Mouse (Mus musculus) Muller cell, postnatal 12 days (primary cell): ENCODE data around the gene Col25a1.

Experiments
- DNase-seq: peaks from one replicate; pipeline ENCODE4 v3.0.0-alpha.2; 2015; ENCODE audit errors: inconsistent ontology term

Col25a1 gene

DNA sequence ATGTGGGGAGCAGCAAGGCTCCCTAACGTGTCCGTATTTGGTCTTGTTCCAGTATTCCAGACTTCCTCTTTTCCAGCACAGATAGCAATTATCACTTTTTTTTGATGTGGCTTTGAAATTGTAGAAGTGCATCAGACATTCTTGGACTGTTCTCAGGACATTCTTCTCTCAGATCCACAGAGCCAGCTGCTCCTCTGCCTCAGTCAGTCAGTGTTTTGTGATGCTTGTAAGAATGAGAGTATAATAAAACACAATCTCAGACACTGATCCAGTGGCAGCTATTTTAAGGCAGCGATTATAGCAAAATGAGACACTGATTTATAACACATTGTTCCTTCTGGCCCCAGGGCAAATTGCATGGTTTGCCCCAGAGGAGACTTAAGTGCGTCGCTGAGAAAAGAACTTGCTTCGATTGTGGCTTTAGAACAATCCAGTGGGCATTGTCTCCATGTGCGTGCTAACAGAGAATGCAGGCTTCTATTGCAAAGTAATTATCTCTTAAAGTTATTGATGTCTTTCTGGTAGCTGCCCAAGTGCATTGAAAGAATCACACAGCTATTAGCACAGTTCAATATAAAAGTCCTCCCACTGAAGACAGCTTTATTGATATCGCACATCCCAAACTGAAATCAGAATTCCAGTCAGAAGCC, 111.5 kb downstream of the Col25a1 start:
- peak; percentile 76 for DNase-seq

DNA sequence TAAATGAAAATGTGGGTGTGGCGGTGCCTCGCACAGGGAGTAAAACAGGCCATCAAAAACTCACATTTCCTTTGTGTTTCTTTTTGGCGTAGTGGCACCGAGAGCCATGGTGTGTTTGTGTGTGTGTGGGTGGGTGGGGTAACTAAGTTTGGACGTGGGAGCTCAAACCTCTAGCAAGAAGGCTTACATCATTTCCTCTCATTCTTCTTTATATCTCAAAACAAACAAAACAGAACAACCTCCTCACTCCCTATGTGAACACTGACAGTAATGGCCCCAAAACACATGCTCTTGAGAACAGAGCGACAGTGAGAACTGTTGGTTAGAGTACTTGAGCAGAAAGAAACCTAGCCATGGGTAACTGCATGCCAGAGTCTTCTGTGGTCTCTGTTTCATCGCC, 121.1 kb downstream of the Col25a1 start:
- DNase-seq, result no peak

DNA sequence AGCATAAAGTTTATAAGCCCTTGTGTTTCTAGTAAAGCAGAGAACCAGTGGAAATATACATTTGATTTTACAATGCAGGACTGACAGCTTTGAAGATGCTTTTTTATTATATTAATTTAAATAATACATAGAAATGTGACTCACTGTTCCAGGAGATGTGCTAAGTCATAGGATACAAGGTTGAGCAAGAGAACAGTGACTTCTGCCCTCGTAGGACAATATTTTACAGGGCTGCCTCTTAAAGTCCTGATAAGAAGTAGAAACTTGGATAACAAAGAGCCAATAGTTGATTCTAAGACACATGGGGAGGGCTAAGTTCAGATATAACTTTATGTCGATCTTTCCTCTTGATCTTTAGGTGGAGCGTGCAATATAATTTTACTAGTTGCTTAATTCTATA, 124.8 kb downstream of the Col25a1 start:
- no peak for DNase-seq

DNA sequence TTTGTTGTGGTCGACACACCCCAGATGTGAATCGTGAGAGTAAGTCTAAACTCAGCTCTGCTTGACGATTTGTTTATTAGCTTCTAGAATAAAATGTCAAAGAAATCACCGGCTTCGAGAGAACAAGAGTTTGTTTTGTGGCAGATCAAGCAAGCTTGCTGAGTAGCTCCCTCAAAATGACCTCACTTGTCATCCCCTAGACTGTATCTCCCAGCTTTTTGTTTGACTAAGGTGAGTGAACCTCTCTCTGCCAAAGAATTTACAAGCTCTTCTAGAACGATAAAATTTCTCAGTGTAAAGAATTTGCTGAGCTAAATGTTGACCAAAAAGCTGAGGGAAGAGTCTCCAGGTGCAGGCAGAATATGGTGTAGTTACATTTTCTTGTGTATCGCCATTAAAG, 125.3 kb downstream of the Col25a1 start:
- DNase-seq, result no peak

DNA sequence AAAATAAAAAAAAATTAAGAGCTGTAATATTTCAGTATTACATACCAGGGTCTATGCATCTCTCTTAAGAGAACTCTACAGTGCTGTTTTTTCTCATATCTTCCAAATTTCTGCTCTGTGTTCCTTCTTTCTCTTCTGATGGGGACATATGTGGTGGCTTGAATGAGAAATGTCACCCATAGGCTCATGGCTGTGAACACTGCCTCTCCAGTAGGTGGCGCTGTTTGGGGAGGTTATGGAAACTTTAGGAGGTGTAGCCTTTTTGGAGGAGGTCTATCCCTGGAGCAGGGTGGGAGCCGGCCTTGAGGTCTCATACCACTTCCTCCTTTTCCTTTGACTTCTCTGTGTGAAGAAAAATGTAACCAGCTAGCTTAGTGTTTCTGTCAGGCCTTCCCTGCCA, 128.4 kb downstream of the Col25a1 start:
- no peak for DNase-seq

DNA sequence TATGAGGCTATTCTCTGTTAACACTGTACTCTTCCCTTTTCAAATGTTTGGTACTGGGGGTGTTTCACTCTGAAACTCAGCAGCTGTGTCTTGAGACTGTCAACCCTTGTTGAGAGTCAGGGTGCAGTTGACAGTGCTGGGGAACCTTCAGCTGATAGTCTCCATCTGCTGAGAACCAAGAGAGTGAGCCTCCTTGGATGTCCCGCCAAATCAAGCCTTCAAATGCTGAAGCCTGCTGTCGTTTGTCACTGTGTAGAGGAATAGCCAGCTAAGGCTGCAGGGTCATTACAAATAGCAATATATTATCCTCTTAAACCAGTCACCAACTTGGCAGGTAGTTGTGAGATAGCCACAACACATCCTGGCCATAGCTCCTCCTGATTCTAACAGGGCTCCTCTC, 129.0 kb downstream of the Col25a1 start:
- DNase-seq, result no peak

DNA sequence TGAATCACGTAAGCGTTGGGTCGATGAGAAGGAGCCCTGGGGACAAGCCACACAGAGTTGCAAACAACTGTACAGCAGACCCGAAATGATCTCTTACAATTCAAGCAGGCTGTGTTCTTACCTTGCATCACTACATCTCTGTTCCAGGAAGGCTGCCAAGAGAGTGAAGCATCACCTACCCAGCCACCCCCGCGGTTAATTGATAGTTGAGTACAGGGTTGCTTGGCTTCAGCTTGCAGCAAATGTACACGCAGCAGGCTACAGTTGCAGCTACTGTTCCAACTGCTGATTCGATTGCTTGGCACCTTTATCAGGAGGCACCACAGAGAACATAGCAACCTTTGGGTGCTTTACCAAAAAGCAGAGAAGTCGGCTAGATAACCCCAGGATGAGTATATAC, 133.8 kb downstream of the Col25a1 start:
- DNase-seq, result no peak

DNA sequence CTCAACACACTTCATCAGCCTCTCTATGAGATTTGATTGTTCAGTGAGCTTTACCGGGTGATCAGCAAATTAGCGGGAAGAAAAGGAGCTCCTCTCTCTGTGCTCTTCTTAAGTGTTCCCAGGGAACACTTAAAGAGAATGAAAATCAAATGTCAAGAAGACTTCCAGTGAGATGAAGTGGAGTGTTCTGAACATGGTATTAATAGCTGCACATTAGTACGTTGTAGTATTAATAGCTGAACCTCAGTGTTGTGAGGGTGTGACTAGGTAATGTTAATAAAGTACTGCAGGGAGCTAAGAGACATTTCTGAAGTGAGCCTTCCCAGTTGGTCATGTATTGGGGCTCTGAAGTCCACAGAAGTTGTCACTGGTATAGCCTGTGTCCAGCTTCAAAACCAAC, 139.2 kb downstream of the Col25a1 start:
- no peak for DNase-seq

DNA sequence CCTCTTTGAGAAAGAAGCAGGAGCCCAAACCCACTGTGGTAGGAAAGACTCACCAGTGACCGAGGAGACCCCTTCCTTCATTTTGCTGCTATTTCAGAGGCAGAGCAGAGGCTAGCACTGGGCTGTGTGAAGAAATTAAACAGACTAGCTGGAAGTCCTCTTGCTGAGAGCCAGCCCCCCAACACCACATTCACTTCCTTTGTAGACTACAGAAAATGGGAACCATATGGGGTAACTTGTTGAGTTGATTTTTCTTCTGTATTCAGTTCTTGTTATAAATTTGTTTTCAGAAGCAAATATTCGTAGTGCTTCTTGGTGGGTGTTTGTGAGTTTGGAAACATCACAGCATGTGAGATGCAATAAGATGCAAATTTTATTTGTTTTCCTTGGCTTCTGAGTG, 142.6 kb downstream of the Col25a1 start:
- DNase-seq, result no peak

DNA sequence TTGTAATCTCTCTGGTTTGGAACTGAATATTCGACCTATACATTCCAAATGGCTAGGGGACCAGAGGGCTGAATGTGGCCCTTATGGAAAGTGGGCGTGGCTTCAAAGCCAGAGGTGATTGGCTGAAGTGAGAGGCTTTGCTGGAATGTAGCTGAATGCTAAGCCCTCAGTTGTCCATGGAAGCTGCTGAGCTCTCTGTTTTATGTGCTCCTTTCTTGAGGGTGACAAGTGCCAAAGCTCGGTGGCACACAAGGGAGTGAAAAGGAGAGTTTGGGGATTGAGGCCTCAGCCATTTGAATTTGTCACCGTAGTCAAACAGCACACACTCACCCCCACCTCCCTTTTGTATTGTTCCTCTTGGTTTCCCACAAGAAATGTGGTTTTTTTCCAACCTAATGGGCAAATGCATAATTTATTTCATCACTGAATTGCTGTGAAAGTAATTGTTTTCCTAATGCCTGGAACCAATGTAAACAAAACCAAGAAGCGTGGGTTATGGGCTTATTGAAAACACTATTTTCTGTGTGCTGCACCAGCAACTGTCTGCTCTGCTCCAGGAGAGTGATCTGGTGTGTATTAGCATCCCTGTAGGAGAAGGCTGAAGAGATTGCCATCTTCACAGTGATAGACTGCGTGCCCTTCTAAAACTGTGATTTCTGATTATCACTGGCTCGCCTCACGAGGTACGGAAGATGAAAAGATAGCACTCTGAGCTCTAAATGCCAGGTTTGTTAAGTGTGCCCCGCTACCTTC, 147.2 kb downstream of the Col25a1 start:
- no peak for DNase-seq

DNA sequence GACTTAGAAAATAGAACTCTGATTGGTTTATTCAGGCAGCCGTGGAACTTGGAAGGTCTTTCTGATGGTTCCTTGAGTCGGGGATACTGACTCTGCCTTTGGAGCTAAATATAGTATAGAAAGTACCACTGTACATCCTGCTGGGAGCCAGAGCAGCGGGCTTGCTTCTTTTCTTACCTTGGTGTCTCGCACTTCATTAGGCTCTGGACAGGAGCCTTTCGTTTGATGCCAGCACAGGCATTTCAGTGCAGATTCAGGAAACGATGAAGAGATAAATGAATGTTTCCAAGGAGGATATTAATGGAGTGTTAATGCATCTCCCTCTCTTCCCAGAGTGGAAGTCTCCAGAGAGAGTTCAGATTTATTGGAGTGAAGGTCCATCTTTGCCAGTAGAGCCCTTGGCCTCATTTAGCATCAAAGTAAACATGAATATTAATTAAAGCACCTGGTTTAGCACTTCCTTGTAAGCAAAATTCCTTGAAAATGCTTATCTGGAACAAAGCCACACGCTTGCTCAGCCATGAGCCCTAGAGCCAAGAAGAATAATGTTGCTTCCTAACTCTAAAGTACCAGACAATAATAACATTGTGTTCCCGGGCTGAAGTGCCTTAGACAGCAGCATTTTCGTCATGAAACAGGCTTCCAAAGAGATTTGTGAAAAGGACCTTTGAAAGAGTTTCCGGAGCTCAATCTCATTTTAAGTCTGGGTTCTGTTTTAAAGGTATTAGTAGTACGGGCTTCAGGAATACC, 151.9 kb downstream of the Col25a1 start:
- DNase-seq, result peak; percentile 58

DNA sequence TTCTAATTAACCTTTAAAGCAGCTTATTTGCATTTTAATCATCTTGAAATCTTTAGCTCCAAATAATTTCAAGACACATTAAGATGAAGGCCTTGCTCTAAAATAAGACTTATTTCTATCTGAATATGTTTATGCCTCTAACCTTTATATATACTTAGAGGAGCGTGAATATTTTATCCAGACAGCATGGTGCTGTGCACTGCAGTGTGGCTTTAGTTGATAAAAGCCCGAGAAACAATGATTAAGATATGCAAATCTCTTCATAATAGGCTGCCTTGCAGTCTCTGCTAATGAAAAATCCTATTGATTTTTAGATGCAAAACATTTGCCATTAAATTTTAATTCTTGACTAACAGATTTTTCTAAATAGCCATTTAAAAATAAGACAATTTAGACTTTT, 156.8 kb downstream of the Col25a1 start:
- no peak for DNase-seq

DNA sequence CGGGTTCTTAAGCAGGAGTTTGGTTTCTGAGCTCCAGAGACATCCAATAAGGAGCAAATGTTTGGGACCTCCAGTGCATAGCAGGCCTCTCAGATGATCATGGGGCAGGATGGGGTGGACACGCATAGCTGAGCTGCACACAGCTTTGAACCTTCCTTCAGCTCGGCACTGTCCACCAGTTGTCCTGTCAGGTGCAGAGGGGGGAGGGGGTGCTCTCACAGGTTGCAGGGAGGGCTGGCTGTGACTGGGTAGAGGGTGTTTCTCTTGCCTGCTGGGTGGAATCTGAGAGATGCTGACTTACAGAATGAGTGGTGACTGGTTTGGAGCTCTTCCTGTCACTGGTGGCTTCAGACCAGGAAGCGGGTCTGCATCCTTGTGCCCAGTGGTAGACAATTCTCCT, 157.5 kb downstream of the Col25a1 start:
- no peak for DNase-seq

DNA sequence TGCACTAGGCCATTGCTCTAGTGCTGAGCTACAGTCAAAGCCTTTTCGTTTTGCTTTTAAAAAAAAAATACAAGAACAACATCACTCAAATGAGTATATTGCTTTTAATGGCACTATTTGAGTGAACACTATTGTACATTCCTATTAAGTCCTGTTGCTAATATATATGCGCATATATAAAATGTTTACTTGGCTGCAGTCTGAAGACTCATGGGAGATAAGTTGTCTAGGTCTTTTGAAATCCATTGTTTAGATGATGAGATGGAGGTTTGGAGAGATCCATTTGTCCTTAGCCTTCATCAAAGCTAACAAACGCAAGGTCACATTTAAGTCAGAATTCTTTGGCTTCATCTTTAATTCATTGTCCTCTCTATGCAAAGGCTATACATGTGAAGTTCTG, 157.9 kb downstream of the Col25a1 start:
- no peak for DNase-seq

DNA sequence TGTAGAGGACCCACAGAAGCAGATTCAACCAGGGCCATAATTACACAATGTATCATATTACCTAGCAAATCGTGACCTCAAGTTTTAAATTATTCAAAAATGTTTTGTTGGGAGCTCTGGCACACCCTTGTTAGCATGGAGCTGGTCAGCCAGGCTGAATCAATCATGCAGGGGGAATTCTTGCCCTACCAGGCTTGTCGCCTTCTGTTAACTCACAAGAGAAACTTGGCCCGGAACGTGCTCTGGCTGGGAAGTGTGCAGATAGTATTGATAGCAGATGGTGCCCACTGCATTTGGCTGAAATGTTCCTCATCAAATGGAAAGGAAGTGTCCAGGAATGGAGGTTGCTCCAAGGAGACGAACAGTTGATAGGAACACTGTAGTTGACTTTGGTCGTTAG, 158.9 kb downstream of the Col25a1 start:
- DNase-seq, result peak; percentile 88

DNA sequence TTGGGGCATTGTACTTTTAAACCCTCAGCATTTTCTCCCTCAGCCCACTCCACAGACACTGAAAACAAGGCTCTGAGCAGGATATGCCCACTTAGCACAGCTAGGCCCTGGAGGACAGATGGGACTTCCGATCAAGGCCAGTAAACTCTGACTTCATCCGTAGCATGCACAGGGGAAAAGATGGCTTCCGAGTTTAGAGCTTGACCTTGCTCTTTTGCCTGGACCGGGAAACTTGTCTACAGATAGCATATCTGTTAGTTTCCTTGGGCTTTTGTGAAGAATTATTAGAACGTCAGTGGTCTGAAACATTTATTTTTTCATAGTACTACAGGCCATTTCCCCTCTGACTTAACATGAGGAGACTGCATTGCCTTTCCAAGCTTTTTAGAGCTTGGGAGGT, 159.4 kb downstream of the Col25a1 start:
- no peak for DNase-seq

DNA sequence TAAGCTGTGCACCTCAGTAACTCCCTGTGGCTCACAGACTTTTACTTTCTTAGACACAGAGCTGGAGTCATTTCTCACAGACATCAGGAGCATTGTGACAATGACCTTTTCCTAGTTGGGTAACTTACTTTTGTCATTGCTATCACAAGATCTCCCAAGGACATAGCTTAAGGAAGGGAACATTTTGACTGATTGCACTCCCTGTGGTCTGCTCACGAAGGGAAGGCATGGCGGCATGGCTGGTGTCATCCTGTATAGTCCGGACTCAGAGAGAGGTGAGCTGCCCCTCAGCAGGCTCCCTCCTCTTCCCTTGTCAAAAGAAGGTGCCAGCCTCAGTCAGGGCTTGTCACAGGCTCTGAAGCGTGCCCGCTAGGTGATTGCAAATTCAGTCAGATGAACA, 160.6 kb downstream of the Col25a1 start:
- DNase-seq, result no peak

DNA sequence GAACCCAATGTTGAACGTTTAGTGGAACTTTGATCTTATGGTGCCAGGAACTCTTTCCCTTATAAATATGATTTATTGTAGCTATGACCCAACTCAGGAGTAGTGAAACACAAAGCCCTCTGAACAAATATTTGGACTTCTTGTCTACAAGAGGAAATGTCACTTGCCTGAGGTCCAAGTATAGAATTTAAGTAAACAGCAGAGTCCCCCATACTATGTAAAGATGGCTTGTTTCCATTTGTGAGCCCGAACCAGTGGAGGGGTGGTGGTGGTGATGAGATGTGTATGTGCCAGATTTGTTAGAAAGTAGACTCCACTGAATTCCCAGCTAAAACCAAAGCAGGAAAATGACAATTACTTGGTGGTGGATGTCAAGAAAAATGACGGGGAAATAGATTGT, 169.2 kb downstream of the Col25a1 start:
- no peak for DNase-seq

DNA sequence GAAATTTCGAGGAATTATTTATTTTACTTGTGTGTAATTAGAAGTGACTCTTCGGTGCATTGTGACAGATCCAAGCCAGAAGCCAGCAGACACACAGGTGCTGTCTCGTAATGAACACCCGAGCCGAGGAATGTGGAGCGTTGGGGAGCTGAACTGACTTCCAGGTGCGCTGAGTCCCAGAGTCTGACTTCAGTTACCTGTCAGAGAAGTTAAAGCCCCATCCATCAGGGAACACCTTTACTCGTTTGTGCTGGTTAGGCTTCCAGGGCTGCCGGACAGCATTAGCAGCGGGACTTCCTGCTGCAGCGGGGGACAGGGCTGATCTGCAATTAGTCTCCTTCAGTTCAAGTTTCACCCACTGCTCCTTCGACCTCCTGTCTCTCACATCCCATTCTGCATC, 172.3 kb downstream of the Col25a1 start:
- DNase-seq, result no peak

DNA sequence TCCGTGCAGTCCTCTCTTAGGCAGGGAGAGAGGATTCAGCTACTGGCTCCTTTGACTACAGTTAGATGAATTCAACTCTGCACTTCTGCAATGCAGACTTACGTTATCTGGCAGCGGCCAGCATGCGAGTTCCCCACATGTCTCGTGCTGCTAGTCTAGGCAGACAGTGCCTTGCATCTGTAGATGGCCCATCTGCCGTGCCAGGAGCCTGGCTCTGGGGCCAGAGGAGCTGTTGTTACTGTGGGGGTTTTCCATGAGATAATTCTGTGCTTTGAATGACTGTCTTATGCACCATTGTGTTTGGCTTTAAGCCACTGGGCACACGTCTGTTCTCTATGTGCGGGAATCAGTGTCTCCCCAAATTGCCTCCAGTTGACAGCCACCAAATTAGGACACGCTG, 173.5 kb downstream of the Col25a1 start:
- no peak for DNase-seq

DNA sequence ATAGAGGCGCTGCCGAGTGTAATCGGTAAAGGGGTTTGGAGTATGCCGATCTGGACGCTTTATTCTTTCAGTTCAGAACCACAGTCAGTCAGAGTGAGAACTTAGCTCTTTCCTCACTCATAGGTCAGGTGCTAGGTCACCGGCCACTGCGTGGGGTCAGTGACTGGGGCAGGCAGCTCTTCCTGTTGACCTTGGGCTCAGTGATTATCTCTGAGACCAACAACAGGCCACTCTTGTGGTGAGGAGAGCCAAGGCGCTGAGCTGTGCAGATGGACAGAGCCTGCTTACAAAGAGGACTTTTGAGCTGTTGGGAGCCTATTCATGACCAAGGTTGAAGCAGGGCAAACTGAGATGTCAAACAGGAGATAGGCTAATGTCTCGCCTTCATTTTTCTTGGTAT, 174.4 kb downstream of the Col25a1 start:
- DNase-seq, result no peak

DNA sequence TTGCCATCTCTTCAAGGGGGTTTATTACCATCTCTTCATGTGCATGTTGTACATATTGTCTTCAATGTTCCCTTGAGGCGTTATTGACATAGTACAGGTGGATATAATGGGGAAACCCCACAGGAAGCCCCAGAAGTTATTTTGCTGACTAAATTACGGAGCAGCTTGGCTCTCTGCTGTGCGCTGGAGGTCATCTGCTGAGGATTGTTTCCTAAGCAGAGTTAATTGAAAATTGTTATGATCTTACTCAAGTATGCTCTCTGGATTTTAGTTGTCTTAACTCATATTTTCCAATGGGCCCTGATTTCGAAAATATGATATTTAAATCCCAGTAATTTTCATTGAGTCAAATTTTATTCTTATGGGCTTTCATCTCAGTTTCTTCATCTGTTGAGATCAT, 178.0 kb downstream of the Col25a1 start:
- DNase-seq, result no peak

DNA sequence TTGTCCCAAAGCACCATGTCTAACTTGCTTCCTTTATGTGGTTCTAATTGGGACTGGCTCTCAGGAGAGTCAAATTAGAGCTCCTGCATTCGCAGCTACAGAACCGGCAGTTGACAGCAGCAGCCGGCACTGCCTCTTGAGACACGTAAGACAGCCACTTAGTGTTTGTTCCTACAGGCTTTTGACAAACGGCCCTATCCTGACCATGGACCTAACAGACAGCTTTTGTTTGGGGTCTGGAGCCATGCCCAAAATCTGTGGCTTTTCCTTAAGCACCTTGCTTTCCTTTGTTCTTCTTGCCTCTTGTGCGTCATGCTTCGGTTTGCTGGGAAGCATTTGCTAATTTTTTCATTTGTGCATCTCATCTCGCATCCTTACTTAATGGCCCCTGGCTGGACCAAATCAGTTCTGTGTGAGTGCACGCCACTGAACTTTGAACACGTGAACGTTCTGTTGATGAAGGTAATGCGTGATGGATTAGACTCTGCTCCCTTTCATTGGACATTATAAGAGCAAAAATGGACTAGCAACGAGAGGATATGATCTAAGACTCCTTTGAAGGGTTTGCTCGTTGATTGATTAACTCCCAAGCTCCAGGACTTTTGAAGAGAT, 179.5 kb downstream of the Col25a1 start:
- DNase-seq, result peak; percentile 84
